Mouse (Mus musculus) testis, postnatal 14 days (tissue): Measurements from ENCODE around the gene Mdk.

Experiments used
- DNase-seq: peaks from one replicate; pipeline ENCODE4 v3.0.0; 2021; ENCODE audit warnings: low spot score

The Mdk gene

DNA sequence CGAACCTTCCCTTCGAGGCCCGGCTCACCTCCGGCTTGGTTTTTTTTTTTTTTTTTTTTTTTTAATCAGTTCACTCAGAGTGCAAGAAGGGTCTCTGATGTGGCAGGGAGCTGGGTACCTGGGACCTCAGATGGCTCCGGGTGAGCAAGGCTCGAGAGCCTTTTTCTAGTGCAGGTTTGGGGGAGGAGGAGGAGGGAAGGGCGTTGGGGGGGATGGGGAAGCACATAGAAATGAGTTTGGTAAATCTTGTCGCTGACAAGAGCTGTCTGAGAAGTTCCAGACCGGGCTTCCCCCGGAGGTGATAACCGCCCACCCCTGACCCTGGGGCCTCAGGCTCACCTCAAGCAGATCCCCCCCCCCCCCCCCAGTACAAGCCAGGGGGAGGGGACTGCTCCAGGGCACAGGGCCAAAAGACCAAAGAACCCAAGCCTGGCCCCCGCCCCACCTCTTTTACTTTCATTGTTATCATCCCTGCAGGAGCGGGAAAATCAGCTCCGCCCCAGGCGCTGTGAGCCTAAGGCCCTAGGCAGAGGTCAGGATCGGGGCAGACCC is at the start of gene Mdk:
Gene Mdk, minus strand, starts transcription at position 138 of the 552 bp plus-strand sequence.
- no peak for DNase-seq

- DNase-seq: no peak
Observed at GRCm38 (mm10) chr2:91980830-91981229, 48.7 kb upstream of the Mdk start.

DNA sequence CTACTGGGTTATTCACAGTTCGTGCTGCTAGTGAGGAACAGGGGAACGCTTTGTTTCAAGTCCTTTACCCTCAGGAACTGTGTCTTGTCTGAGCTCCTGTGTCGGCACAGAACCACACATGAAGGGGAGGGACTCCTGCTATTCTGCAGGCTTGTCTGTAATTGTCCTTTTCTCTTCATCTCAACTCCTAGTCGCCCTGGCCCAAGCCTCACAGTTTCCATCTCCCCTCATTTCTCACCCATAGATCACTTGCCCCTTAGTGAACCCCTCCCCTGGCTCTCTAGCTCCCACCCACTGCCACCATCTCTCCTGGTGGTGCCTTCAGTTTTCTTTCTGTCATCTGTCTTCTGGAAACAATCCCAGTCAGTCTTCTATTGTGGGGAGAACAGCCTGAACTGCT is 48.1 kb upstream of the Mdk start:
- DNase-seq: no peak

DNA sequence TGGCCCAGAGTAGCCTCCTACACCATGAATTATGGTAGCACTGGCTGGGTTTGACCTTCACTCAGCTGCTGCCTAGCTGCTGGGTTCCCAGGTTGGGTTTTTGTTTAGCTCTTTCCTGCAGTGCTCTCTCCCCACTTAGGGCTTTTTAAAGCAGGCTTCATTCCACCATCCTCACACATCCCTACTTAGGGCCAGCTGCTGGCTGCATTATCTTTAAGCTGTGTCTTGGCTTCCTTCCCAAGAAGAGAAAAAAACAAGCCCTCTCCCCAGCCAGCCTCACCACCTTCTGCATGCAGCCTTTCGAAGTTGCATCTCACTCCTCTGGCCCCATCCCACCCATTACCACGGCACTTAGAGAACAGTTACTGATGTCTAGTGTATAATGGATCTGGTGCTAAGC is 46.5 kb upstream of the Mdk start:
- DNase-seq: no peak

- no peak for DNase-seq
Observed at GRCm38 (mm10) chr2:91977960-91978359, 45.9 kb upstream of the Mdk start.

GRCm38 (mm10) chr2:91975581-91976541 is 43.8 kb upstream of the Mdk start, which contains the start of gene Dgkz:
Gene Dgkz, minus strand, starts transcription at chr2:91975864.
- no peak for DNase-seq

GRCm38 (mm10) chr2:91973416-91974135 is 41.5 kb upstream of the Mdk start:
- DNase-seq: no peak

DNA sequence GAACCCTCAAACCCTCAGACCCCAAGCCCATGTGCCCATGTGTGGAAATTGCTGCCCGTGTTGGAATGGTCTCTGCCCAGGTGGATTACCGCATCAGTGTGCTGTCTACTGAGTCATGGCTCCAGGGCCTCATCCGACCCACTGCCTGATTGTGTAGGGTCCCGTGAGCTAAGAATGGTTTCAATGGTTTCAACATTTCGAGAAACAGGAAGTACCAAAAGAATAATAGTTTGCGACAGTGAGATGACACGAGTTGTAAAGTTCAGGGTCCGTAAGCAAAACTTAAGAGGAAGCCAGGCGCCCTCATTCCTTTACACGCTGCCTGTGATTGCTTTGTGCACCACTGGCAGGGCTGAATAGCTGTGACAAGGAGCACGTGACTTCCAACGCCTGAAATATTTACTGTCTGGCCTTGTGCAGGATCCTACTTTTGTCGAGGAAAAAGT is 40.0 kb upstream of the Mdk start:
- DNase-seq: no peak

GRCm38 (mm10) chr2:91971231-91972097 is 39.4 kb upstream of the Mdk start:
- DNase-seq: no peak

DNA sequence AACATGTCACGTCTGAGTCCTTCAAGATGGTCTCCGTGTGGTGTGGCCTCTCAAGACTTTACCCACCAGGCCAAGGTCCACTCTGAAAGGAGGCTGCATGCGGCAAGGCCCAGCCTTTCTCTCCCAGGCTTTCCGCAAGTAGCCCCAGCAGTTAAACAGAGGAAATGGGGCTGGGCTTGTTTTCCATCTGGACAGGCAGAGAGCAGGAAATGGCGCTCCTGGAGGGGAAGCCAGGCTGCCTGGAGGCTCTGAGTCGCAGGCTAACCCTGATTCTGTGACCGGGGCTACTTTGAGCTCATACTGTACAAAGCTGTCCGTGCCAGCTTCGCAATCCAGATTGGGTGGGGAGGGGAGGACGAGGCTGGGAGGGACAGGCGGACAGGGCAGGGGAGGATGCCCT is 35.9 kb upstream of the Mdk start:
- no peak for DNase-seq

GRCm38 (mm10) chr2:91966367-91966766 is 34.3 kb upstream of the Mdk start:
- no peak for DNase-seq

DNA sequence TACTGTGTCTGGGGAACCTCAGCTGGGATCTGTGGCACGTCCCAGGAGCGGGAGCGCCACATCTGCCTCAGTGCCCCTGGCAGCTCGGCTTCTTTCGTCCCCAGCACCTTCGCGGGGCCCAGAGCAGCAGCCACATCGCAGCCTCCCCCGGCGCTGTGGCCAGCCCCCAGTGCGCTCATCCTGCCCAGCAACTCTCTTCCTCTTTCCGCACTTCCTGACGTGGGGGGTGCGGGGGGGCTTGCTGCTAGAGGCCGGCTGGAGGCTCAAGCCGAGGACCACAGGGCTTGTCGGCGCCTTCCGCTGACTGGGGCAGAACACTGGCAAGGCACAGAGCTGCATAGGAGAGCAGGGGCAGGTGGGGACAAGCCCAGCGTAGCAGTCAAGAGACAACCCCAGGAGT is 33.3 kb upstream of the Mdk start:
- DNase-seq: no peak

- DNase-seq: no peak
Observed at GRCm38 (mm10) chr2:91964610-91965204, 32.6 kb upstream of the Mdk start.

DNA sequence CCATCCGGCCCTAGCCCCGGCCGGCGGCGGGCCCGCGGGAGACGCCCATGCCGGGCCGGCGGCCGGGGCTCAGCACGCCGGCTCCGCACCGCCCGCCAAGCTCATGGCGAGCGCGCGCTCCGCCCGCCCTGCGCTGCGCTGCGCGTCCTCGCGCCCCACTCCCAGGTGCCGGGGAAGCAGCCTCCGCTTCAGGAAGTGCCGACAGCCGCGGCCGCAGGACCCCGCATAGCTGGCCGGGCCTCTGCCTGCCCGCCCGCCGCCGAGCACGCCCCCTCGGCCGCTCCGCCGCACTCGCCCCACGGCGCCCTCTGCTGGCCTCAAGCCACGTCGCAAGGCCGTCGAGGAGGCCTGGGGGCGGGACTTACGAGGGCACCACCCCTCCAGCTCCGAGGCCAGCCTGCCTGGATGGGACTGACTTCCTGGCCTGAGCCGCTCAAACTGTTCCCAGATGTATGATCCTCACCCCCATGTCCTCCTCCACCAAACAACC is 31.4 kb upstream of the Mdk start:
- peak; percentile 93 for DNase-seq

GRCm38 (mm10) chr2:91962864-91963401 is 30.8 kb upstream of the Mdk start:
- peak; percentile 51 for DNase-seq

DNA sequence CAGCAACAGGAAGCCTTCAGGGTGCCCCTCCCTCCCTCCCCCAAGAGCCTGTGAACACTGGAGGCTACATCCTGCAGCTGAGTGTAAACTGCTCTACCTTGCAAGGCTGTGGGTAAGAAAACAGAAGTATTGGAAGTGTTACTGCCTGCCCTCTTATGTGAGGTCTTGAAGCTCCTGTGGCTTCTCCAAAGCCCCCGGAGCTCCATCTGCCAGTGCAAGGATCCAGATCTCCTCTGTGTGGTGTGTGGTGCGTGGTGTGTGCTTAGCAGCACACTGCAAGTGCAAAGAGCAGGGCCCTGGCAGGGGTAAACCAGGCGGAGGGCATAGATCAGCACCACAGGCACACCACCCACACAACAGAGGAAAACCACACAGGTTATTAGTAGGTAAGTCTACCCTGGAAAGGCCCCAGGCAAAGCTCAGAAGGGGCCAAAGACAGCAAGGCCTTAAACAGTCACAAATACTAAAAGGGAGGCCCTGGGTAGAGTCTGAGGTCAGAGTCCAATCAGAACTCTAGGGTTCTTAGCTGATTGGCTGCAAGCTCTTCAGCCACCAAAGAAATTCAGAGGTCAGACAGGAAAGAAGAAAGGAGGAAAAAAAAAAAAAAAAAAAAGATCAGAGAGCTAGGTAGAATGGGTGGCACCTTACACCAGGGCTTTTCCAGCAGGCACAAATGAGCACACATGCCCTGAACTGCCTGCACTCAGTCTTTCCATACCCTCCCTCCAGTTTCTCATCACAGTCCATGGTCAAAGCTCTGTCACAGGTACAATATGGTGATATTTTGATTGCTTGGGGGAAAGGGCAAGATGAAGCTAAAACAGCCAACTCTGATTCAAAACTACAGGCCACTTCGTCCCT is 30.0 kb upstream of the Mdk start:
- DNase-seq: no peak

DNA sequence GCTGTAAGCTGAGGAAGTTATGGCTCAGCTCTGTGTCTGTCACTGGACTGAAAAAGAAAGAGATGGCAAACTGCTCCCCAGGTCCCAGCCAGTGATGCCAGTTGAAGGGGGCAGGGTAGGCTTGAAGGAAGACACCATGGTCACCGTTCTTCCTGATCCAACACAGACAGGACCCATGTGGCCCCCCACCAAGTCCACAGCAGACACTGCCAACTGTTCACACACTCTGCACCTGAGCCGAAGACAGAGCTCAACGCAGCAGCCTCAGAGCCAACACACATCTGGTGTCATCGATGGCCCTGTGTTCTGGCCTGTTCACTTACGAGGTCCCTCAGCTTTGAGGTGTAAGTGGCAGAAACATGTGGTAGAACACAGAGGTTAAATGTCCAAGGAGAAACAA is 28.4 kb upstream of the Mdk start:
- DNase-seq: no peak

DNA sequence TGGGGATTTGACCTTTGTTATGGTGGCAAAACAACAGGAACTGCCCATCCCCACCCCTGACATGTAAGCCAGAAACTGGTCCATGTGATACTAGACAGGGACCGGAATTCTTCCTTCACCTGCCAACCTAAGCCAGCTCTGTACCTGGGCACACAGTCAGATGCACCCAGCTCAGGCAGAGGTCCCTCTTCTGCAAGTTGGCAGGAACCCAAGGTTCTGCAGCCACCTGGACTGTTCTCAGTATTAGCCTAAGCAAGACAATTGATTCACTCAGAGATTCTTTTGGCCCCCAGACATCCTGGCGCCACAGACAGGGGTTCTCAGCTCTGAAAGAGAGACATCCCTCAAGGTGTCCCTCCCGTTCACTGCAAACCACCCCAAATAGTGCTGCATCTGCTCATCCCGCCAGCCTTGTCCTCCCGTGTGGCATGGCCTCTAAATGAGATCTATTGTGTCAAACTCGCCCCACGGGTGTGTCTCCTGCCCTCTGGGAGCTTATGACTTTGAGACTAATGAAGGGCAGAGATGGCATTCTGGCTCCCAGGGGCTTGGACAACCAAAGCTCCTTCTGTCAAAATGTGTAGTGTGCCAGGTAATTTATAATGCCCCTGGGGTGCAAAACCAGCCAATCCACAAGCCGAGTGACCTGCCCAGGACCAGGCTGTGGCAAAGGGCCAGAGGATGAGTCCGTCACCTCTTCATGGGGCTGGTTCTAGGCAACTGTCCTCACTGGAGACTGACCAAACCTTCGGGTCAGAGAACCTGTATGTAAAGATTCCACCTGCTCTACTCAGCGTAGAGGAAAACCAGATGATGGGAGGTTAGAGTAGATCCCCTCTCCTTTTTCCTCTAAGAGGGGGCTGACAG is 27.7 kb upstream of the Mdk start:
- DNase-seq: no peak
